Mouse (Mus musculus) kidney, embryonic 14.5 days (tissue): ENCODE measurements around the gene Efna5. TPM values are rescaled to one million over a fixed set of nuclear protein-coding genes. Genes with fewer than 3 reads are reported as not detected.

ENCODE experiments used
- ATAC-seq: fragments of 200-750 bp; cut with Nextera tagmentation; 2 replicates; pipeline ENCODE4 v1.8.0; 2017; ENCODE audit warnings: moderate number of reproducible peaks, mild to moderate bottlenecking, moderate TSS enrichment, moderate library complexity; ENCODE audit not compliant: low FRiP score, low TSS enrichment
- H3K27ac ChIP-seq: fragments of 300-500 bp; sonication (generic); 2 replicates; pipeline ENCODE4 v1.5.1; 2014; ENCODE audit warnings: low read depth, mild to moderate bottlenecking, low read length, moderate library complexity, mixed read lengths
- H3K27me3 ChIP-seq: fragments of 300-500 bp; sonication (generic); 2 replicates; pipeline ENCODE4 v1.6.1; 2014; ENCODE audit warnings: mild to moderate bottlenecking, low read length; ENCODE audit not compliant: control insufficient read depth, insufficient read depth
- H3K36me3 ChIP-seq: fragments of 300-500 bp; sonication (generic); 2 replicates; pipeline ENCODE4 v1.6.1; 2014; ENCODE audit warnings: low read length, mixed read lengths; ENCODE audit not compliant: control insufficient read depth, insufficient read depth
- H3K4me1 ChIP-seq: fragments of 300-500 bp; sonication (generic); 2 replicates; pipeline ENCODE4 v1.6.1; 2014; ENCODE audit warnings: low read length, mixed read lengths; ENCODE audit not compliant: control insufficient read depth, insufficient read depth
- H3K4me2 ChIP-seq: fragments of 300-500 bp; sonication (generic); replicated peaks from 2 replicates; pipeline ENCODE4 v1.6.1; 2014; ENCODE audit warnings: low read depth, mild to moderate bottlenecking, low read length
- H3K4me3 ChIP-seq: fragments of 300-500 bp; sonication (generic); 2 replicates; pipeline ENCODE4 v1.5.1; 2014; ENCODE audit warnings: mild to moderate bottlenecking, low read length
- H3K9ac ChIP-seq: fragments of 300-500 bp; sonication (generic); 2 replicates; pipeline ENCODE4 v1.6.1; 2014; ENCODE audit warnings: low read depth, mild to moderate bottlenecking, low read length, moderate library complexity
- H3K9me3 ChIP-seq: fragments of 300-500 bp; sonication (generic); 2 replicates; pipeline ENCODE4 v1.6.1; 2016; ENCODE audit warnings: low read length; ENCODE audit not compliant: control insufficient read depth
- WGBS: fragments of 180-500 bp; shearing (Covaris S2); extraction: QIAGEN DNeasy Blood & Tissue Kit; methylation state at CpG from one replicate; pipeline ENCODE4 v1.1.7; 2014; 5-methylcytosine and 5-hydroxymethylcytosine counted together
- polyA plus RNA-seq: library from polyadenylated mRNA; unstranded; fragments of >200 nt; fragmentation: Nextera tagmentation; extraction: Ambion mirVana; gene quantifications from 2 replicates; pipeline ENCODE4 v1.2.1, GENCODE M21; 2014

Efna5 gene
- polyA plus RNA-seq, 1 experiment from 2014 or later = 36.4 TPM

DNA sequence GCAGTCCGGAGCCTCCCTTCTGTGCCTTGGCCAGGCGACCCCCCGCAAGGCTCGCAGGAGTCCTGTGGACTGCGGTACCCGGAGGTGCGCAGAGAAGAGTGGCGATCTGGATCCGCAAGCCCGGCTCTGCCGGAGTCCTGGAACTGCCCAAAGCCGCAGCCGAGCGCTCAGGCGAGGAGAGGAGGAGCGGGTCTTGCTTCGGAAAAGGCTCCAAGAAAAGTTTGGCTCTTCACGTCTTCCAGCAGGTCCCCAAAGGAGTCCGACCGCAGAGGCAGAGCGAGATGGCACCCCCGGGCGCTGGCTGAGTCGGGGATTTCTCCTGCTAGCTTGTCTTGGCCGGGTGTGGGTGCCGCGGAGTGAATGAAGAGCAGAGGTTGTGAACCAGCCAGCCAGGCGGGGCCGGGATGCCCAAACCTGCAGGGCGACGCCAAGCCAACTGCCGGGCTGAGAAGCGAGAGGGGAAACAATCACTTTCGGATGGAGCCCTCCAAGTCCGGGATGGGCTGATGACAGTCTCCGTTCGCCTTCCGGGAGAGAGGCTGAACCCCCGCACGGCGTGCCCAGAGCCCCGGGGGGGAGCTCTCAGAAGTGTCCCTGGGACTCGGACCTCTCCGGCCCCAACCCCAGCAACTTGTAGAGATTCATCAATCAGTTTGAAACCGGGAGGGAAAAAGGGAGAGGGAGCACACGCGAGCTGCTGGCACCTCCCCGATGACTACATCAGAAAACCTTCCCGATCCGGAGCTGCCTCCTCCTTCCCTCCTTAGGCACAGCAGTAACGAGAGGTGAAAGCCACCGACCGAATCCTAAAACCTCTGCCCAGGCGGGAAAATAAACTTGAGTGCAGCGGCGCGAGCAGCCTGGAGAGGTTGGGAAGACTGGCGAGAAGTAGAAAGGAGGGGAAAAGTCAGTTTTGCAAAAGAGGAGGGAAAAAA is 941 bp upstream of the Efna5 start:
- peak overlapping the region; percentile 93 for H3K27ac ChIP-seq
- no peaks in the 10 kb centered on the region for H3K9me3 ChIP-seq
- ATAC-seq = peak; percentile 53
- under 1% methylated on average over 58 of the region's 58 CpGs for WGBS
- peak overlapping the region; percentile 83 for H3K9ac ChIP-seq
- H3K27me3 ChIP-seq = no peaks in the 10 kb centered on the region
- H3K4me1 ChIP-seq = 0 out of 2 replicates have a peak, but pooled peaks cover 3% of the 10 kb centered on the region
- peak overlapping the region; percentile 82 for H3K4me3 ChIP-seq
- peak overlapping the region; percentile 97 for H3K4me2 ChIP-seq
- no peaks in the 10 kb centered on the region for H3K36me3 ChIP-seq

DNA sequence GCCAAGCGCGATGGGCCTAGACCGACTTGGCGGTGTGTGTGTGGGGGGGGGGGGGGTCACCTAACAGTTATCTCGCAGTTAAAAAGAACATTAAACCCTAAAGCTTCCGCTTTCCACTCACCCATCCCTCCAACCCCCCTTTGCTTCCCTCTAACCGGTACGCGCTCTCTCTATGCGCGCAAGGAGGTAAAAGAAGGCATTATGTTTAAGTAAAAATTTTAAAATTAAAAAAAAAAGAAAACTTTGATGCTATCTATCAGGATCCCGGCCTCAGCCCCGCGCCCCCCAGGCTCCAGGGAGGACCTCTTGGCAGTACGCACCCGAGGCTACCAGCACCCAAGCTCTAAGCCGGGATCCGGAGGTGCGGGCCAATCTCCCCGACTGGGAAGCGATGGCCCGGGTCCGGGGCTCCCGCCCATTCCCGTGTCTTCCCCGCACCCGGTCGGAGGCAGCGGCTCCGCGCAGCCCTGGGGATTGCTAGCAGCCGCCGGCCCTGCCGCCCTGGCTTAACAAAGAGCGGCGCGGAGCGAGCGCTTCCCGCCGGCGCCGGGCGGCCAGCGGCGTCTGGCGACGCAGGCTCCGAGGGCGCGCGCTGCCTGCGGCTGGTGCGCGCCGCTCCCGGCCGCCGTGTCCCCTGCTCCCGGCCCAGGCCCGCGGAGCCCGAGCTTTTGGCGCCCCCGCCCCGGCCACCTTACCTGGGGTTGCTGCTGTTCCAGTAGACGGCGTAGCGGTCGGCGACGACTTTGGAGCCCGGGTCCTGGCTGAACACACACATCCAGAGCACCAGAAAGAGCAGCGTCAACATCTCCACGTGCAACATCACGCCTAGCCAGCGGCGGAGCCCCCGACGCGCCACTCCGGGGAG is 574 bp downstream of the Efna5 start:
- Histone ChIP-seq H3K36me3 (no peaks in the 10 kb centered on the region), H3K27ac (peak overlapping the region; percentile 93), H3K27me3 (no peaks in the 10 kb centered on the region), H3K4me2 (peak overlapping the region; percentile 97), H3K9ac (peak overlapping the region; percentile 83), H3K4me1 (0 out of 2 replicates have a peak, but pooled peaks cover 3% of the 10 kb centered on the region), H3K9me3 (no peaks in the 10 kb centered on the region), H3K4me3 (peak overlapping the region; percentile 82)
- WGBS = under 1% methylated on average over 80 of the region's 82 CpGs
- peak; percentile 3; the same call in 1 of the 2 replicates for ATAC-seq

DNA sequence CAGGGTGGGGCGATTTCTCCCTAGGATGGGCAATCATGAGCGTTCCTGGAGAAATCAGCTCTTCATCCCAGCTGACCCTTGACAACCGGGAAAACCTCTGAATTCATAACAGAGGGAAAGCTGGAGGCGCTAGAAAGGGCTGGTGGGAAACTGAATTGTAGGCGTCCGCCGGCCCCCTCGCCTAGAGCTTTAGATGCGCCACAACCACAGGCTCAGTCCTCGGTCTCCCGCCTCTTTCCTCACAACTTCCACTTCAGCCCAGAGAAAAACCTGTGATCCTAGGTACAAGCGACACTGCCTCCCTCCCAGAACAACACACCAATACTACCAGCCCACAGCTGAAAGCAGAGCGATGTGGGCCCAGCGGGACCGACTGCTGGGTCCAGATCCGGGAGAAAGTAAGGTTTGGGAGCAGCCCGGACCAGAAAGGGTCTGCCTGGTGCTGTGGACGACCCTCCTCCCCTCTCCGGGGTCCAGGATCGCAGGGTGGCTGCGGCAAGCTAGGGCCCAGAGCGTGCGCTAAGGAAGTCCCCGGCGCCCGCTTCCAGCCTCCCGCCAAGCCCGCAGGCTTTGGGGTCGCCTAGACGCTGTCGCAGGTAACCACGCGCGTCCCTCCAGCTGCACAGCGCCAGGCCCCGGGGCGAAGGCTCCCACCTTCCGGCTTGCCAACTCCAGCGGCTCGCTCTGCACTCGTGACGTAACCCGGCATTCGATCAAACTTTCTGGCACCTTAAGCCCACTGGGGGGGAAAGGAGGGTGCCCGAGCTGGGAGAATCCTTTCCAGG is 1.4 kb downstream of the Efna5 start:
- under 1% methylated on average over 44 of the region's 45 CpGs for WGBS
- no peak; the same call in 1 of the 2 replicates for ATAC-seq
- peak overlapping the region; percentile 82 for H3K4me3 ChIP-seq
- no peaks in the 10 kb centered on the region for H3K36me3 ChIP-seq
- peak overlapping the region; percentile 83 for H3K9ac ChIP-seq
- peak overlapping the region; percentile 97 for H3K4me2 ChIP-seq
- H3K9me3 ChIP-seq = no peaks in the 10 kb centered on the region
- 0 out of 2 replicates have a peak, but pooled peaks cover 3% of the 10 kb centered on the region for H3K4me1 ChIP-seq
- H3K27ac ChIP-seq = no peak overlapping the region
- H3K27me3 ChIP-seq = no peaks in the 10 kb centered on the region

DNA sequence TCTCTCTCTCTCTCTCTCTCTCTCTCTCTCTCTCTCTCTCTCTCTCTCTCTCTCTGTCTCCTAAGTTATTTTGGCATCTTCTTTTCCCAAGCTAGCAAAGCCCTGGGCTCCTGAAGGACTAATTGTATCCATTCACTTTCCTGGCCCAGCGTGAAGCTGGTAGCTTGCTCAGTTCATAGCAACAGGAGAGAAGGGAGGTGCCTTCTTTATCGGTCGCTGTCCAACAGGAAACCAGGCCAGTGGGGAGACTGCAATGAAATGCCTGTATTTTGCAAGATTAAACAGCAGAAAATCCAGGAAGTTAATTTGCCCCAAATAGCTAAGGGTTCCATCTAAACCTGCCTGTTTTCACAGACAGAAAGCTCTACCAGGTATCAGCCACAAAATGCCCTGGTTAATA is 5.4 kb downstream of the Efna5 start:
- H3K9ac ChIP-seq = no peak overlapping the region
- H3K4me3 ChIP-seq = no peak overlapping the region
- ATAC-seq = no peak
- no peak overlapping the region for H3K4me2 ChIP-seq
- H3K27me3 ChIP-seq = no peaks in the 10 kb centered on the region
- H3K36me3 ChIP-seq = no peaks in the 10 kb centered on the region
- no peak overlapping the region for H3K27ac ChIP-seq
- peaks cover 3% of the 10 kb centered on the region; the same call in 1 of the 2 replicates for H3K4me1 ChIP-seq
- 24% methylated on average over 3 of the region's 3 CpGs for WGBS
- H3K9me3 ChIP-seq = no peaks in the 10 kb centered on the region

DNA sequence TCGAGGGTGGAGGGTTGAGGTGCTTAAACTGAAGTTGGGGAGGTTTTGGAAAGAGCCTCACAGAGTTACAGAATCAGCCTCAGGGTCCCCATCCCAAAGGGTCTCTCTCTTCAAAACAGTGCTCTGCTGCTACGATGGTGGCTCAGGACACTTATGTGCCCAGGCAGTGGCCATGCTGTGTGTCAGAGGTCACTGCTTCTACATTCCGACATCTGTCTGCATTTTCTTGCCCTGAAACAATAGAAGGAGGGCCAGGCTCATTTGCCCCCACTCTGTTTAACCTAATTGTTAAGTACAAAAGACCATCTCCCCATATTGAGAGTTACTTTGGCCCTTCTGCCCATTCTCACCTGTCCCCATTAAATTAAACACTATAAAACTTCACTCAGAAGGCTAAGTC is 9.2 kb downstream of the Efna5 start:
- Histone ChIP-seq H3K4me2 (no peak overlapping the region), H3K9ac (no peak overlapping the region), H3K9me3 (no peaks in the 10 kb centered on the region), H3K36me3 (no peaks in the 10 kb centered on the region), H3K4me1 (no peaks in the 10 kb centered on the region; the same call in 1 of the 2 replicates), H3K4me3 (no peak overlapping the region), H3K27ac (no peak overlapping the region), H3K27me3 (no peaks in the 10 kb centered on the region)
- no peak for ATAC-seq
- WGBS = 26% methylated on average over 3 of the region's 3 CpGs

DNA sequence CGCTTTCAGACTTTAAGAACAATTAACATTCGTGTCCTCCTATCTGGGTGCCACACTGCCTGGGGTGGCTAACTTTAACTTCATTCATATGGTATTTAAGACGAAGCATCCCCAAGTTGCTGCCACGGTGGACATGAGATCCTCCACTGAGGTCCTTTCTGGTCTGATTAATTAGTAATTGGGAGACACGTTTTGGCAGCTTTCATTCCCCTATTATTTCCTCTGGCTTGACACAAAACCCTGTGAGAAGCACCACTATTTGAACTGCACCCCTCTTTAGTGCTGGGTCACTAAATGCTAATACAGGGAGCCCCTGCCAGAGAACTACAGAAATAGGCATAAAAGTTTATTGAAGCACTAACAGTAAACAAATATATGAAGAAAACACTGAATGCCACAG is 9.9 kb downstream of the Efna5 start:
- Histone ChIP-seq H3K27ac (no peak overlapping the region), H3K4me3 (no peak overlapping the region), H3K4me1 (no peaks in the 10 kb centered on the region; the same call in 1 of the 2 replicates), H3K4me2 (no peak overlapping the region), H3K9me3 (no peaks in the 10 kb centered on the region), H3K27me3 (no peaks in the 10 kb centered on the region), H3K9ac (0 out of 2 replicates have a peak overlapping the region, but pooled peaks have one; percentile 4), H3K36me3 (no peaks in the 10 kb centered on the region)
- no peak for ATAC-seq
- WGBS = 69% methylated on average over 5 of the region's 5 CpGs

DNA sequence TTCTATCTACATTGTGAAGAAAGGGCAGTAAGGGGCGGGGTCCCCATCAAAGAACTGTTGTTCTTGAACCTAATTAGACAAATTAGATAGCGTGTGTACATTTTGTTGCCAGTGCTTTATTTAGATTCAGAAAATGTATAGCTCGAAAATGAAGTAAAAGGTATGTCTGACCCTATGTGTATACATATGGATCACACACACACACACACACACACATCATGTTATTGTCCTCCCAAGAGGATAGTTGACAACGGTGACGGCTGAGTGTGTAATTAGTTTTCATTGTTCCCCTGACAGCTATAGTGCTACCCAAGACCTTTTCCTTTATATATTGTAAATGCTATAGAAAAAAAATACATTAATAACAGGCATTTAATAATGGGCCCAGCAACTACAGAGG is 10.7 kb downstream of the Efna5 start:
- Histone ChIP-seq H3K27ac (no peak overlapping the region), H3K27me3 (no peaks in the 10 kb centered on the region), H3K36me3 (no peaks in the 10 kb centered on the region), H3K9ac (no peak overlapping the region), H3K9me3 (no peaks in the 10 kb centered on the region), H3K4me1 (no peaks in the 10 kb centered on the region; the same call in 1 of the 2 replicates), H3K4me3 (no peak overlapping the region), H3K4me2 (no peak overlapping the region)
- WGBS = 85% methylated on average over 5 of the region's 5 CpGs
- ATAC-seq = no peak

DNA sequence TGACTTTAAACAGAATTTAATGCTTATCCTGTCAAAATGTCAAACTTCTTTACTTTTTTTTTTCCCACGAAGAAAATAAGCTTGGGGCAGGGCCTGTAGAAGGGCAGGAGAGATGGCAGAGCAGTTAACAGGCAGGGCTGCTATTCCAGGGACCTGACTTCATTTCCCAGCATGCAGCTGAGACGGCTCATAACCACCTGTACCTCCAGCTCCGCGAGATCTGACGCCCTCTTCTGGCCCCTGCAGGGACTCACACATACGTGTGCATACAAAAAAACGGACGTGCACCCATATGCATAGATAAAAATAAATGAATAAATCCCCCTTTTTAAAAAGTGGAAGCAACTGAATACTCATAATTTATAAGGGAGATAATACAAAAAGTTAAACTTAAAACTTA is 16.2 kb downstream of the Efna5 start:
- no peak overlapping the region for H3K27ac ChIP-seq
- H3K4me3 ChIP-seq = no peak overlapping the region
- H3K4me2 ChIP-seq = no peak overlapping the region
- peaks cover 3% of the 10 kb centered on the region; the same call in 1 of the 2 replicates for H3K9me3 ChIP-seq
- H3K9ac ChIP-seq = no peak overlapping the region
- no peak for ATAC-seq
- WGBS = 94% methylated on average over 8 of the region's 8 CpGs
- 0 out of 2 replicates have a peak, but pooled peaks cover 8% of the 10 kb centered on the region for H3K4me1 ChIP-seq
- H3K27me3 ChIP-seq = no peaks in the 10 kb centered on the region
- no peaks in the 10 kb centered on the region for H3K36me3 ChIP-seq
